Mouse (Mus musculus): Measurements from ENCODE around the gene Cyth1. TPM values are rescaled to one million over a fixed set of nuclear protein-coding genes. Genes with fewer than 3 reads are reported as not detected.

Gene Cyth1
- polyA plus RNA-seq, 1 experiment, result 16.1 TPM

DNA sequence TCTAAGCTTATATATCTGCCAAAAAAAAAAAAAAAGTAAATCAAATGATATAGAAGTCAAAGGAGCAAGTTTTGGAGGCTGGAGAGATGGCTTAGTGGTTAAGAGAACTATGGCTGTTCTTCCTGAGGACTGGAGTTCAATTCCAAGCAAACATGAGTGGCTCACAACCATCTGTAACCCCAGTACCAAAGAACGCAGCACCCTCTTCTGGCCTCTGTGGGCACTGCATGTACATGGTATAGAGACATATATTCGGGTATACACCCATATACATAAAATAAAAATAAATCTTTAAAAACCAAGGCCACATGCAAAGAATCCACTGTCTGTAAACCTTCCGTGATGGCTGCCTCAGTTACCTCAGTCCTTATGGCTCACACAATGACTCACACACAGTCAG is 21.4 kb upstream of the Cyth1 start:
- H3K27me3 ChIP-seq (ENCODE audit: control insufficient read depth, insufficient read depth, insufficient read length), result no peaks in the 10 kb centered on the region
- peaks cover 37% of the 10 kb centered on the region for H3K36me3 ChIP-seq (ENCODE audit: control insufficient read depth, insufficient read depth)
- no peak for TF ChIP-seq POLR2A (IDR thresholded peaks at IDR 0.05; ENCODE audit: insufficient read length, low read depth)
- no peak for TF ChIP-seq REST (IDR thresholded peaks at IDR 0.05; ENCODE audit: insufficient read depth, insufficient read length)
- TF ChIP-seq MYOG (IDR thresholded peaks at IDR 0.05; ENCODE audit: control insufficient read depth in 1 of 3, insufficient read depth in 1 of 3, insufficient read length in 2 of 3, low read depth in 2 of 3), result no peak
- no peak for TF ChIP-seq POLR2AphosphoS2 (IDR thresholded peaks at IDR 0.05; ENCODE audit: insufficient read length, low read depth)
- no peak for TF ChIP-seq USF1 (IDR thresholded peaks at IDR 0.05; ENCODE audit: low read depth)
- TF ChIP-seq TCF3 (IDR thresholded peaks at IDR 0.05; ENCODE audit: insufficient read length, low read depth), result no peak
- no peak for TF ChIP-seq MYOD1 (IDR thresholded peaks at IDR 0.05; ENCODE audit: control insufficient read depth in 1 of 3, insufficient read length in 2 of 3, low read depth in 2 of 3)
- TF ChIP-seq CEBPB (IDR thresholded peaks at IDR 0.05; ENCODE audit: insufficient read depth, poor library complexity, severe bottlenecking), result no peak
- TF ChIP-seq E2F4 (IDR thresholded peaks at IDR 0.05; ENCODE audit: insufficient read depth), result no peak
- no peak for TF ChIP-seq SRF (IDR thresholded peaks at IDR 0.05; ENCODE audit: control insufficient read depth, insufficient read length, low read depth)
- TF ChIP-seq MAX (IDR thresholded peaks at IDR 0.05; ENCODE audit: low read depth), result no peak
- TF ChIP-seq TCF12 (IDR thresholded peaks at IDR 0.05; ENCODE audit: insufficient read depth, poor library complexity, severe bottlenecking), result no peak
- H3K4me2 ChIP-seq (ENCODE audit: low read depth), result no peak overlapping the region
- no peak overlapping the region for H3ac ChIP-seq (ENCODE audit: control insufficient read depth, insufficient read length)
- no peaks in the 10 kb centered on the region for H3K79me2 ChIP-seq (ENCODE audit: control insufficient read depth, insufficient read depth)
- H3K4me3 ChIP-seq, result no peak overlapping the region

DNA sequence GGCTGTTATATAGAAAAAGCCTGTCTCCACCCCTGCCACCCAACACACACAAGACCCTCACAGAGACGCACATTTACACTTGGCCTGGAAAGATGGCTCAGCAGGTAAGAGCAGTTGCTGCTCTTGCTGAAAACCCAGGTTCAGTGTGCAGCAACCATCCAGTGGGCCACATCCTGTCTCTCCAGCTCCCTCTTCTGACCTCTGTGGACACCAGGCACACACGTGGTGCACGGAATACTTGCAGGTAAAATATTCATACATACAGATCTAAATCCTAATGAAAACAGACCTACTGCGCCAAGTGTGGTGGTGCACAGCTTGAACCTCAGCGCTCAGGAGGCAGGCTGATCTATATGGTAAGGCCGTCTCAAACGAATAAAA is 18.3 kb upstream of the Cyth1 start:
- H3K79me2 ChIP-seq (ENCODE audit: control insufficient read depth, insufficient read depth), result no peaks in the 10 kb centered on the region
- no peaks in the 10 kb centered on the region for H3K27me3 ChIP-seq (ENCODE audit: control insufficient read depth, insufficient read depth, insufficient read length)
- no peak overlapping the region for H3ac ChIP-seq (ENCODE audit: control insufficient read depth, insufficient read length)
- no peak overlapping the region for H3K4me2 ChIP-seq (ENCODE audit: low read depth)
- H3K4me3 ChIP-seq, result no peak overlapping the region
- no peak for TF ChIP-seq POLR2AphosphoS2 (IDR thresholded peaks at IDR 0.05; ENCODE audit: insufficient read length, low read depth)
- no peak for TF ChIP-seq MYOG (IDR thresholded peaks at IDR 0.05; ENCODE audit: control insufficient read depth in 1 of 3, insufficient read depth in 1 of 3, insufficient read length in 2 of 3, low read depth in 2 of 3)
- no peak for TF ChIP-seq TCF12 (IDR thresholded peaks at IDR 0.05; ENCODE audit: insufficient read depth, poor library complexity, severe bottlenecking)
- no peak for TF ChIP-seq POLR2A (IDR thresholded peaks at IDR 0.05; ENCODE audit: insufficient read length, low read depth)
- no peak for TF ChIP-seq USF1 (IDR thresholded peaks at IDR 0.05; ENCODE audit: low read depth)
- no peak for TF ChIP-seq E2F4 (IDR thresholded peaks at IDR 0.05; ENCODE audit: insufficient read depth)
- no peak for TF ChIP-seq CEBPB (IDR thresholded peaks at IDR 0.05; ENCODE audit: insufficient read depth, poor library complexity, severe bottlenecking)
- no peak for TF ChIP-seq SRF (IDR thresholded peaks at IDR 0.05; ENCODE audit: control insufficient read depth, insufficient read length, low read depth)
- TF ChIP-seq MAX (IDR thresholded peaks at IDR 0.05; ENCODE audit: low read depth), result no peak
- H3K36me3 ChIP-seq (ENCODE audit: control insufficient read depth, insufficient read depth), result peaks cover 43% of the 10 kb centered on the region

DNA sequence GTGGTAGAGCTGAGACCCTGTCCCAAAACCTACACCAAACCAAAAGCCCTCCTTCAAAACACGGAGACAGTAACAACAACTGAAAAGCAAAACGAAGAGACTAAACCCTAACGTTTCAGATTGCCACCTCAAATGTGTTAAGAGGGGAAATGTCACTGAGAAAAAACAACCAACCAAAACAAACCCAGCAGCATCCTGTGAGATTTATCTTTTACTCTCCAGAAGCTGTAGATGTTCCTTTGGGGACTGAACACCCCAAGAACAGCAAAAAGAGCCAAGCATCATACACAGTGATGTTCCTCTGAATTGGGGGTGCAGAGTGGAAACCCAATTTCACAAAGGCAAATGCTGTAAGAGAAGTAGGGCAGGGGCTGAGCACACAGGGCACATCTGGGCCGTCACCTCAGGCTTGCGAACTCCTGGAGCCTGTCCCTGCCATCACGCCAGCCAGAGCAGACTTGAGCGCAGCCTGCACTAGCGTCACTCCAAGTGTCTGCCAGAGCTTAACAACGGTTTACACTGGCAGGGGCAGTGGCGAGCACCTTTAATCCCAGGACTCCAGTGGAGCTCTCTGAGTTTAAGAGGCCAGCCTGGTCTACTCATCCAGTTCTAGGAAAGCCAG is 17.8 kb upstream of the Cyth1 start:
- peaks cover 48% of the 10 kb centered on the region for H3K36me3 ChIP-seq (ENCODE audit: control insufficient read depth, insufficient read depth)
- H3ac ChIP-seq (ENCODE audit: control insufficient read depth, insufficient read length), result no peak overlapping the region
- TF ChIP-seq REST (IDR thresholded peaks at IDR 0.05; ENCODE audit: insufficient read depth, insufficient read length) (no peak), MAX (IDR thresholded peaks at IDR 0.05; ENCODE audit: low read depth) (no peak), CEBPB (IDR thresholded peaks at IDR 0.05; ENCODE audit: insufficient read depth, poor library complexity, severe bottlenecking) (no peak), POLR2AphosphoS2 (IDR thresholded peaks at IDR 0.05; ENCODE audit: insufficient read length, low read depth) (no peak), POLR2A (IDR thresholded peaks at IDR 0.05; ENCODE audit: insufficient read length, low read depth) (no peak), MYOG (IDR thresholded peaks at IDR 0.05; ENCODE audit: control insufficient read depth in 1 of 3, insufficient read depth in 1 of 3, insufficient read length in 2 of 3, low read depth in 2 of 3) (no peak), TCF12 (IDR thresholded peaks at IDR 0.05; ENCODE audit: insufficient read depth, poor library complexity, severe bottlenecking) (no peak), TCF3 (IDR thresholded peaks at IDR 0.05; ENCODE audit: insufficient read length, low read depth) (no peak), SRF (IDR thresholded peaks at IDR 0.05; ENCODE audit: control insufficient read depth, insufficient read length, low read depth) (no peak), E2F4 (IDR thresholded peaks at IDR 0.05; ENCODE audit: insufficient read depth) (no peak), USF1 (IDR thresholded peaks at IDR 0.05; ENCODE audit: low read depth) (no peak), MYOD1 (IDR thresholded peaks at IDR 0.05; ENCODE audit: control insufficient read depth in 1 of 3, insufficient read length in 2 of 3, low read depth in 2 of 3) (no peak)

DNA sequence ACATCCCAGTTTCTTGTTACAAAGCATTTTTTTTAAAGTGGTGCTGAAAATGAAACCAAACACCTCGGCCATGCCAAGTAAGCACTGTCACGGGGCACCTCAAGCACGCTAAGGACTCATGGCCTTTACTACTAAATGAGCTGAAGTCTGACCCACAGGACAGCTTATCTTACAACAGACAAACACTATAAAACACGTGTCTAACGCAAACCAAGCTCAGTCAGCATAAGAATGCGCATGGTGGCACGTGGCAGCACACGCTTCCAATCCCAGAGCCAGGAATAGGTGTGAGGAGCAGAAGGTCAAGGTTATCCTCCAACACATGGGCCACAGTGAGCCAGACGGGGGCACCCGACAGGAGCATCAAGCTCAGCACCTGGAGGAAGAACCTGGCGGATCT is 17.2 kb upstream of the Cyth1 start:
- no peaks in the 10 kb centered on the region for H3K27me3 ChIP-seq (ENCODE audit: control insufficient read depth, insufficient read depth, insufficient read length)
- no peak overlapping the region for H3K4me3 ChIP-seq
- TF ChIP-seq USF1 (IDR thresholded peaks at IDR 0.05; ENCODE audit: low read depth), result no peak
- TF ChIP-seq SRF (IDR thresholded peaks at IDR 0.05; ENCODE audit: control insufficient read depth, insufficient read length, low read depth), result no peak
- no peak for TF ChIP-seq TCF12 (IDR thresholded peaks at IDR 0.05; ENCODE audit: insufficient read depth, poor library complexity, severe bottlenecking)
- no peak for TF ChIP-seq REST (IDR thresholded peaks at IDR 0.05; ENCODE audit: insufficient read depth, insufficient read length)
- no peak for TF ChIP-seq POLR2AphosphoS2 (IDR thresholded peaks at IDR 0.05; ENCODE audit: insufficient read length, low read depth)
- no peak for TF ChIP-seq E2F4 (IDR thresholded peaks at IDR 0.05; ENCODE audit: insufficient read depth)
- TF ChIP-seq TCF3 (IDR thresholded peaks at IDR 0.05; ENCODE audit: insufficient read length, low read depth), result no peak
- TF ChIP-seq MAX (IDR thresholded peaks at IDR 0.05; ENCODE audit: low read depth), result no peak
- no peak for TF ChIP-seq CEBPB (IDR thresholded peaks at IDR 0.05; ENCODE audit: insufficient read depth, poor library complexity, severe bottlenecking)
- no peak for TF ChIP-seq MYOG (IDR thresholded peaks at IDR 0.05; ENCODE audit: control insufficient read depth in 1 of 3, insufficient read depth in 1 of 3, insufficient read length in 2 of 3, low read depth in 2 of 3)
- TF ChIP-seq MYOD1 (IDR thresholded peaks at IDR 0.05; ENCODE audit: control insufficient read depth in 1 of 3, insufficient read length in 2 of 3, low read depth in 2 of 3), result no peak
- no peak for TF ChIP-seq POLR2A (IDR thresholded peaks at IDR 0.05; ENCODE audit: insufficient read length, low read depth)
- peaks cover 50% of the 10 kb centered on the region for H3K36me3 ChIP-seq (ENCODE audit: control insufficient read depth, insufficient read depth)
- H3ac ChIP-seq (ENCODE audit: control insufficient read depth, insufficient read length), result no peak overlapping the region
- no peak overlapping the region for H3K4me2 ChIP-seq (ENCODE audit: low read depth)
- no peaks in the 10 kb centered on the region for H3K79me2 ChIP-seq (ENCODE audit: control insufficient read depth, insufficient read depth)

More for the DNA sequence above, 17.8 kb upstream of the Cyth1 start:
- no peak overlapping the region for H3K4me2 ChIP-seq (ENCODE audit: low read depth)
- no peaks in the 10 kb centered on the region for H3K27me3 ChIP-seq (ENCODE audit: control insufficient read depth, insufficient read depth, insufficient read length)
- H3K4me3 ChIP-seq, result no peak overlapping the region
- no peaks in the 10 kb centered on the region for H3K79me2 ChIP-seq (ENCODE audit: control insufficient read depth, insufficient read depth)

Measured in myocyte (in vitro differentiated cells).